Mouse (Mus musculus) layer of hippocampus, adult 9-11 months (tissue): Measurements from ENCODE around the gene Pgbd5.
A peak's percentile ranks its signal among the peaks of the same experiment; 100 is the strongest.
"Not testable (repeated sequence)": the region's sequence is repeated elsewhere in the genome, so short reads cannot be mapped to it uniquely, and the experiment has no call there.

ENCODE experiments used
- DNase-seq: peaks from one replicate; pipeline ENCODE4 v3.0.0; 2022

Pgbd5 gene

DNA sequence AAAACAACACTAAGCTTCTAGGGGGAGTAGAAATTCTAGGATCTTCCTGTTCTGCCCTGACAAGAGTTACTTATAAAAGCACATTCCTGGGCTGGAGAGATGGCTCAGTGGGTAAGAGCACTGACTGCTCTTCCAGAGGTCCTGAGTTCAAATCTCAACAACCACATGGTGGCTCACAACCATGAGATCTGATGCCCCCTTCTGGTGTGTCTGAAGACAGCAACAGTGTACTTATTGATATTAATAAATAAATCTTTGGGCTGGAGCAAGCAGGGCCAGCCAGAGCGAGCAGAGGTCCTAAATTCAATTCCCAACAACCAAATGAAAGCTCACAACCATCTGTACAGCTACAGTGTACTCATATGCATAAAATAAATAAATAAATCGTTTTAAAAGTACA, 10.7 kb downstream of the Pgbd5 start:
- not testable (repeated sequence) for DNase-seq

DNA sequence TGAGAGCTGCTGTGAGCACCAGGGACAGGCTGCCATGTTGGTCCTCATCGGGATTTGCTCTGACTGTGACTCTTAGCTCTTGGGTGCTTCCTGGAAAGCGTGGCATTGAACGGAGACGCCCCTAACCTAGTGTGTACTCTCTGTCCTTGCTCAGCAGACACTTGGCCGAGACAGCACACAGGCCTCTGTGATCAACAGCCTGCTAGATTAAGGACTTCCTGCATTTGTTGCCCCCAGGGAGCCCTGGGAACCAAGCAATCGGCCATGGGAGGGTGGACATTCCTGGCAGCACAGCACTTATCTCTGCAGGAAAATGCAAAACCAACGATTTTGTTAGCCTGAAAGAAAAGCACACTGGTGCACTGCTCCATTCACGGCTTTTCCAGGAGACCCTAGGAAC, 18.0 kb downstream of the Pgbd5 start:
- DNase-seq, result no peak

DNA sequence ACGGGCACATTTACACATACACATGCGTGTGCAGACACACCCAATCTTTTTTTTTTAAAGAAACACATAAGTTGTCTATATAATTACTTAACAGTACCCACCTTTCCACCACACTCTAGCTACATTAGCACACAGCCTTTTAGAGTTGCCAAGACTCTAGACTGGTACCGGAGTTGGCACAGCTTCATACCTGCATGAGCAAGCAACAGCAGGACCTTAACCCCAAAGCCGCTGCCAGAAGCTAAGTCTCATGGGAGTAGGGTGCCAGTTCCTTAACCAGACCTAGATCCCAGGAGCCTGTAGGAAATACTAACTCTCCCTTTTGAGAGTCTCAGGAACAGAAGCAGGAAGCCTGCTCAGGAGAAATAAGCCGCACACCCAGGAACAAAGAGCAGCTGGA, 20.5 kb downstream of the Pgbd5 start:
- no peak for DNase-seq

DNA sequence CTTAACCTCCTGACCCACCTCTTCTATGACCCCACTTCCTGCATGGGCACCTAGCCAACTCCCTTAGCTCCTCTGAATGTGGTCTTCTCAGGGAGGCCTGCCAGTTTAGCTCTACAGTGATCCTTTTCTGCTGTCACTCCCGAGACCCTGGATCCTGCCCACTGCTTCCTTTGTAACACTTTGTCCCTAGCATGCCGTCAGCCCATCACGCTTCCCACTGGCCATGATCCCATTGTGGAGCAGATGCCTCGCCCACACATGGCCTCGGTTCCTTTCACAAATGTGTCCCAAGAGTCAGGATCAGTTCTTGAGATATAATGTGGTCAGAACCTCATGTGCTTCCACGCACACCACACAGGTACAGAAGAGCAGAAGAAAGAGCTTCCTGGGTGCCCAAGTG, 21.3 kb downstream of the Pgbd5 start:
- DNase-seq, result no peak

DNA sequence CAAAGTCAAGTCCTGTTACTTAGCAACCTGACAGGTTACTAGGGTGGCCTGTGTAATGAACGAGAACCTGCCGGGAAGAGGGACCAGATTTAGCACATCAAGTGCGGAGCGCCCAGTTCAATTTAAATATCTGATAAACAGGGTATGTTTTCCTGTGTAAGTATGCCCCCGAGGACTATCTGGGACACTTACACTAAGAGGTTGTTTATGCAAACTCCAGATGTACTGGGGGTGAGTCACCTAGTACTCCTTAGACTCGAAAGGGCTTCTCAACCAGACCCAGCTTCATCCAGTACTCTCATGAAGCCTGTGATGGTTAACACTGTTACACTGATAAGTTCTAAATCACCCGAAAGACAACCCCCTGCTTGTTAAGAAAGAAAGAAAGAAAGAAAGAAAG, 22.8 kb downstream of the Pgbd5 start:
- no peak for DNase-seq

DNA sequence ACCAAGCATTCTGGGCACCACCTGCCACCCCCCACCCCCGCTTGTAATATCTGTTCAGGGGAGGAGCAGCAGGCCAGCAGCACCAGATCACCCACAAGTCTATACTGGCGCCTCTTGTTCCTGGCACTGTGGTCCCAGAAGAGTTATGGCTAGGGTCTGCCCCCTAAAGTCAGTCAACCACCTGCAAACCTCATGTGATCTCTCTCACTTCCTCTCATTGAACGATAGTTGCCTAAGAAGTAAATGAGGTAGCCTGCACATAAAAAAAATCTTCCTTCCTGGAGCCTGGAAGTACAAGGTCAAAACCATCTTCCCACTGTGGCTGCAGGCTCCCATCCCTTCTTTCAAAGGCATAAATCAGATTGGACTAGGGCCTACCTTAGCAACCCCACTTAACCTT, 23.7 kb downstream of the Pgbd5 start:
- no peak for DNase-seq

DNA sequence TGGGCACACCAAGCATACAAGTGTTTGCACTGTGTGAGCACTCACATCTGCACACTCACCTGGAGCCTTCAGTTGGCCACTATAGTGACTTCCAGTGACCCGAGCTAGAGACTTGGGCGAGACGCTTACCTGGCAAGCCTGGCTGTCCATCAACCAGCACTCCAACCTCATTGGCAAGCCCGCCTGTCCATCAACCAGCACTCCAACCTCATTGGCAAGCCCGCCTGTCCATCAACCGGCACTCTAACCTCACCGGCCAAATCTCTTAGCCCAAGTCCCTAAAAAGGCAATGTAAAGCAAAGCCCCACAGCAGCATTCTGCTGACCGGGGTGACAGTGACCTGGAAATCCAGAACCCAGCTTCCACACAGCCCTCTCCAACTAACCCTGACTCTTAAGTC, 24.5 kb downstream of the Pgbd5 start:
- DNase-seq, result no peak

DNA sequence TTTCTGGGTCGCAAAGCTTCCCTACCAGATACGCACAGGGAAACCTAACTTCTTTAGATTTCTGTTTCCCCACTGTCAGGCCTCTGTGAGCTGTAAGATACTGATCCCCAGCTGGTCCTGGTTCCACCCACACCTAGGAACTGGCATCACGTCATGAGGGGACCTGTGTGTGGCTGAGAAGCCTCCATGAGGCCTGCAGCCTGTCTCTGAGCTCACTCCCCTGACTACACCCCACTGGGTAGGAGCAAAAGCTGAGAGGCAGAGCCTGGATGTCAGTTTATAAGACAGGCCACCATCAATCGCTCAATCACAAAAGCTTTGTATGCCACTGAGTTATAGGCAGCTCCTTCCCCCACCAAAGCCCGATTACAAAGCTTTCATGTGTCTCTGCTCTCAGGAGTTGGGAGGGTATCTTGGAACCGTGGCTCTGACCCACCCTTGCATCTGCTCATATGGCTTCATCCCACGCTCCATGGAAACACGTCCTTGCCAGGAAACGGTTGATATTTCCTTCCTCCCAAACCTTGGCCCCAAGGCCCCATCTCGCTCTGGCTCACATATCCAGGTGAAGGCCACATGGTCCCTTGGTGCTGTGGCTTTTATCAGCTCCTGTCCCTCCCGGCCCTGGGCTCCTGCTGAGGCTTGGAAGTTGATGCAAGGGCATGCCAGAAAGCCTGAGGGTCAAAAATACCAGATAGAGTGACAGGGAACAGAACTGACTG, 26.1 kb downstream of the Pgbd5 start:
- DNase-seq, result peak; percentile 66

DNA sequence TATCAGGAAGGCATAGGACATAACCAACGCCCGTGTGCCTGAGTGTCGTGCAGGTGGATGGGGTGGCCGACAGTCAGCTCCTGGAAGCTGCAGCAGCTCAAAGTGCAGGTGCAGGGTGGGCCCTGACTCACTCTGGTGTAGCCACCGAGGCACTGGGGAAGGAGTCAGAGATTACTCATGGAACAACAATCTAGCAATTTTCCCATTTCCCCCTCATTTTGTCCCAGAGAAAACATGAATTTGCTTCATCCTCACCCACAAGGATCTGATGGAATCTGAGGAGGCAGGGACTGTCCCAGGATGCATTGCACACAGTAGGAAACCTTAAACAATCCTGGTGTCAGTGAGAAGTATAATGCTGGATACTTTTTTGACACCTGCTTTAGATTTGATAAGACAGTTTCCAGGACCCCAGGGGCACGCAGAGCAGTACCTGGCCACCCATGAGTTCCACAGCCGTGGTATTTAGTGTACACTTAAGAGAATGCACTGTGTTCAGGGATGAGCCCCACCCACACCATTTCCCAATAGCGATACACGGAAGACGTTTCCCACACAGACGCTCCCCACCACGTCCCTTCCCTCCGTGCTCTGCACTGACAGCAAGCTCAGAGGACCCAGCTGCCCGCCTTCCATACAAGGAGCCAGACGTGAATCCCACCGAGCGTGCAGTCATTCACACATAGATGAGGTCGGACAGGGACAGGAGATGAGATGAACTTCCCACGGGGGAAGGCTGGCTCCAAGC, 26.8 kb downstream of the Pgbd5 start:
- no peak for DNase-seq

DNA sequence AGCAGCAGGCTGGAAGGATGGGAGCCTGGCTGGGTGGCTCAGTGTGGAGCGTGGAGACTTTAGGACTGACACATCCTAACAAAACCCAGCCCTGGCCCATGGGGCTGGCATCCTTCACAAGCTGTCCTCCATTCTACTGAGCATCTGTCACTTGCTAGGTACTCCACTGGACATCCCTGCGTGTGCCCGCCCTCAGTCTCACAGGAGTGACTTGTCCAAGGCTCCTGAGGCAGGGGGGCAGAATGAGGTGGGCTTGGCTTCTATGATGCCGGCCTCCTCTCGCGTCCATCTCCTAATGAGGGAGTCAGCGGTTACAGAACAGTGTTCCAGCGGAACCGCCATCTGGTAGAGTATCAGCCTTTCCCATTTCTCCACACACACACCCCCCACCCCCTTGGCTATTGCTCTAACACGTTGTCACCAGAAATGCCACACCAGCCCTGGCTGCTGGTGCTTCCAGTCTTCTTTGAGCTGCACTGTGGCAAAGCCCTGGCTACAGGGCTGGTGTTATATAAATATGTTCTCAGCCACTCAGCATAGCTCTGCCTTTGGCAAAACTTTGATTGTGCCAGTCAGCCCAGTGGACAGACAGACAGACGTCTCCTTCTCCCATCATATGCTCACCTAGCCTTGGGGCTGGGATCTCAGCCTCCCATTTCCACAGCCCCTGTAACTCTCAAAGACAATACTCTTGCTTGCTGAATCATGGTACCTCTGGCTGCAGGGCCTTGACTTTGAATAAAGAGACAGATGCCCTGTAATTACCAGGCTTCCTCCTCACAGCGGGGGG, 34.8 kb downstream of the Pgbd5 start:
- DNase-seq, result no peak

DNA sequence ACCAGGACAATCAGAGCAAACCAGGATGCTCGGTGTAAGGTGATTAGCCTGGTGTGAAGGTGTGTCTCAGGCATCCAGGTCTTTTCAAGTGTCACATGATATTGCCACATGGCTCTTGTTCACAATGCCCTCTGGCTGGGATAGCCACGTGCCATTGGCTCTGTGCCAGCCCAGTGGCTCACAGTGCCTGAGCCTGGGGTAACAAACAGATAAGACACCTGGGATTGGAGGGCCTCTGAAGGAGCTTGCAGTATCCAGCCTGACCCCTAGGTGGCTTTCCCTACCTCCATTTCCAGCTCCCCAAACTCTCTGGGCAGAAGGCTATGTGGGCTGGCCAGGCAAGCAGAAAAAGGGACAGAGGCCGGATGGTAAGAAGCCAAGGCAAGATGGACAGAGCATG, 35.6 kb downstream of the Pgbd5 start:
- no peak for DNase-seq

DNA sequence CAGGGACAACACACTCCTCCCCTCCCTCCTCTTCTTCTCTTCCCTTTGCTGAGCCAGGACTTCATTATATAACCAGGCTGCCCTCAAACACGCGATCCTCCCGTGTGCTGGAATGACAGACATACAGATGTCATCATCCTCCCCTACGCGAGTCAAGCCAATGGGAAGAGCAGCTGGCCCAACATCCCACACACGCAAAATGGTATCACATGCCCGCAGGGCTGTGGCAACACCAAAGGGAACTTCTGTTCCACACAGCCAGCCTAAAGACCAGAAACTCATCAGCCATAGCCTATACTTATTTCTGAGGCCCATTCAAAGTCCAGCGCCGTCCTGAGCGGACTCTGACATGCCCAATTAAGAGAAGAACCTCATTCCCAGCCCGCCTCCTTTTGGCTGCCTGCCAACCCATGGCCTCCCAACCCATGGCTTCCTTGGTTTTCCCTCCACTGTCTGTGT, 40.0 kb downstream of the Pgbd5 start:
- peak; percentile 78 for DNase-seq

DNA sequence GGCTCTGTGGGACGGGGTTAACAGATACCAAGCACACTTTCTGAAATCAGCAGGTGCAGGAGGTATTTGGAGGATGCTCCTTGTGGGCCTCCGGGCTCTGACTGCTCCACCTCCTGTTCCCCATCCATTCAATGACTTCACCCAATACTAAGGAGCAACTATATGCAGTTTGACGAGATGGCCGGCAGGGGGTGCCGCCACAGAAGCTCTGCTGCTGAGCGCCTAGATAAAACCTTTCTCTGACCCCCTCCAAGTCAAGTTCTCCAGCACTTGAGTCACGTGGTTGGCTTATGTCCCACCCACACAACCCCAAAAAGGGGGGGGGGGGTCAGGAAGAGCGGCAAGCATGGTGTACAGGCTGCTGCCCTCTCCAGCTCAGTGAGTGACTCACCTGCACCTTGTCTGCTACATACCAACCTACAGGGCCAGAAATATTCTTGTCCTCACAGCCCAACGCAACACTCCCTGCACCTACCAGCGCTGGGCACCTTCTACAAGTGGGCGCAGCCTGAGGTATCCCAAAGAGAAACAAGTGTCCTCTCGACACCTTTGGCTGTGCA, 40.5 kb downstream of the Pgbd5 start:
- DNase-seq, result no peak

DNA sequence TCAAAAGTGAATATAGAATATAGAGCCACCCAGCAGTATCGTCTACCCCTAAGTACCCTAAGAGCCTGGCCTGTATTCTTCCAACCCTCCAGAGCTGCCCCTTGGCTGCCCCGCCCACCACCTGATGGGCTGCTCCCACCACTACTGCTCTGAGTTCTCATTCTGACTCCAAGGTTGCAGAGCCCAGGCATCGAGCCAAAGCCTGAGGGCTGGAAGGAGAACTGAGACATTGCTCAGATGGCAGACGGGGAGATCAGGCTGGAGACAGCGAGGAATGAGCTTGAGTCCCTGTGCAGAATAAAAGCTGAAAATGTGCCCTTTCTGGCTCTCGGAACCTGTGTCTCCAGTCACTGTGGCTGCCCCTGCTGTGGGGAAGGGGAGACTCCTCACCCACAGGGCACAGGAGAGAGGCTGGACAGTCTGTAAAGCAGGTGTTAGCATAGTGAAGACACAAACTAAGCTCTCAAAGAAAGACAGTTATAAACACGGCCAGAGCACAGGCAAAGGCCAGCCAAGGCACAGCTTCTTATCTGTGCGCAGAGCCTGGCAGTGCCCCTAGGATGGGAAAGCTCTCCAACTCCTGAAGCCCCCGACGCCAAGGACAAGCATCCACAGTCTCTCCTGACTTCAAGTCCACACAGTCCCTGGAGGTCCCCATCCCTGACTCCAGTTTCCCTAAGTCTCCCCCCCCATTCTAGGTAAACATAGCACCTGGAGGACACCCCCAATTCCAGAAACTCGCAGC, 42.0 kb downstream of the Pgbd5 start:
- DNase-seq, result peak; percentile 65

DNA sequence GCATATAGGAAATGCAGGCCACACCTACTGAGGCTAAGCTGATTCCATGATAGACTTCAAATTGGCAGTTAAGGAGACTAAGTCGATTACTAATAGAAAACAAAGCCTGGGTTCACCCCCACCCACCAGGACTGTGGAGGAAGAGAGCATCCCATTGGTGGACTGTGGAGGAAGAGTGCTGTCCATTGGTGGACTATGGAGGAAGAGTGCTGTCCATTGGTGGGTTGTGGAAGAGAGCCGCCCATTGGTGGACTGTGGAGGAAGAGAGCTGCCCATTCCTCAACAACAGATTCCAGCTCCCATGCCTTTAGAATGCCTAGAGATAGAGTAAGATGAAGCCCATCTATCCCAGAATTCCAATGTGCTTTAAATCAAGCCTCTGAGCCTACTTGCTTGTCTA, 42.9 kb downstream of the Pgbd5 start:
- no peak for DNase-seq

DNA sequence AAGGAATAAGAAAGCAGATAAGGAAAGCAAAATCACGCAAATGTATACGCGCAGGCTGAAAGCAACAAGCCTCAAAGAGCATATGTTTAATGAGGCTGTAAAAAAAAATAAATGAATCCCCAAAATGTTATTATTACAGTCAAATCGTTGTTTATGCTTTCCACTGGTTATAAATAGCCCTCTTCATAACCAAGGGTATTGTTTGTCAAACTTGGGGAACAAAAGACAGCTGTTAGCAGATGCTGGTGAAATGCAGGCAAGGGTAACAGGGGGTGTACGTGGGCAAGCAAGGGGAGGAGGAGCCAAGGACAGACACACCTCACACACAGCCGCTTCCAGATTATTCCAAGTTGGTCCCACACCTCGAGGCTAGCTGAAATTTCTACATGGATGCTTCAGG, 44.1 kb downstream of the Pgbd5 start:
- DNase-seq, result no peak

DNA sequence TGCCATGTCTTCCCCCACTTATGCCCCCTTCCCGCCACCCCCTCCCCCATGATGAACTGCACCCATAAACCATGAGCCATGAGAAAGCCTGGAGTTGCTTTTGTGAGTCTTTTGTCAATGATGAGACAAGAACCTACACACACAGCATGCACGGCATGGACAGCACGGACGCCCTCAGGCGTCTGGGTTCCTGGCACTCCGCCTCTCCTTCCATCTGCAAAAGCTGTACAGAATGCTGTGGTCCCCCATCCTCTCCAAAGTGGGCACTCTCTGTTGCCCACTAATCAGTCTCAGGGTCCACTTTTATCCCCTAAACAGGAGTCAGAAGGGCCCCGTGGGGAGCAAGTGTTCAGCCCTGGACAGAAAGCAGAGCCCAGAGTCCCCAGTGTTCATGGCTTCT, 44.5 kb downstream of the Pgbd5 start:
- no peak for DNase-seq

DNA sequence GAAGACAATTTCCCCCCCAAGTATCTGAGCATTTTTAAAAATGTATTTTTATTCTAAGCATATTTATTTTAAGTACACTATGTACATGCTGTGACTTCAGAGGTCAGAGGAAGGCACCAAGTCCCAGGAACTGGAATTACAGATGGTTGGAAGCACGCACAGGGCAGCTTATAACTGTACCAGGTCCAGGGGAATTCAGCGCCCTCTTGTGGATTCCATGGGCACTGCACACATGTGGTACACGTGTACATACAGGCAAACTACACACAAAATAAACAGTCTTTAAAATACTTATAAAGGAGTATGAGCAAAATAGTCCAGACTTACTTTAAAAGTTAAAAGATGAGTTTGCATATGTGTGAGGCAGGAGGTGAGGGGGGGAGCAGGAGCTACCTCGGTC, 45.5 kb downstream of the Pgbd5 start:
- no peak for DNase-seq

DNA sequence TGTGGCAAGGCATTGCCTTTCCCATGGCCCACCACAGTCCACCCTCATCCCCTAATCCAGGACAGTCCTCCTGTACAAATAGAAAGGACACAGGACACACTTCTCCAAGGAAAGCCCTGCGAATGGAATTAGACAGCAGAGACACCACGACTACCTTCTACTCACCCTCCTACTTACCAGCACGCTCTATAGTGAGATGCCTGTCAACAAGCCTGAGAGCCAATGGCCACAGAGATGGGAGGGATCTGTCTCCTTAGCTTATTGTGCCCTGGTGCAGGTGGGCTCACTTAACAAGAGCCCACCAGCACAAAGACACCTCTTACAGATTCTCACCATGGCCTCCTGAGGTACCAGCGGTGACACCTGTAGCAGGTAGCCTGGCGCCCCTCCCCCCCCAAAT, 46.4 kb downstream of the Pgbd5 start:
- DNase-seq, result no peak

DNA sequence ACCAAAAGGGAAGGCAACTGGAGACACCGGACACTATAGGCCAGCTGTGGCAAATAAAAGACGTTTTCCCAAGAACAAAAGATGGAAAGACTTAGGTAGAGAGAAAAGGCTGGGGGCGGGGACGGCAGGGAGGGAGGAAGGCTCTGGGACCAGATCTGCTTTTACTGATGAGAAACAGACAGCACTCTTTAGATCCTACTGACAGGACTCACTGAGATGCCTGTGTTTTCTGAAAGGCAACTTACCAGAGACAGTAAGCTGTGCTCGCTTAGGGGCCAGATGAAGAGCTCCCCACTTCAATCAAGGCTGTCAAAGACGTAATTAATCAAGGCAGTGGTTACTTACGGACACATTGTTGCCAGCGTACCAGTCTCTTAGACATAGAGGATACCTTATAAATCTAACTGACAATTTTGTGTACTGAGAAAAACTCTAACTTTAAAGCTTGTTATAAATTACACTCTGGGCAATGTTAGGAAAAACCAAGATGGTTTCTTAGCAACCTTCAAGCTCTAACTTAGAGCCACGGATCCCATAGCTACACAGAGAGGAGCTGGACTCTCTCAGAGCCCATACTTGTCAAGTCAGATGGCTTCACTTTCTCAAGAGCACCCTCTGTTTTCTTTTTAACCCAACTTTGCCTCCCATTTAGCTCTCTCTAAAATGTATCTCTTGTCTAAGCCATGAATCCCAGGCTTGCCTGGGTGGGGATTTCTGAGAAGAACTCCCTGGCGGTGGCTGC, 47.0 kb downstream of the Pgbd5 start:
- no peak for DNase-seq

DNA sequence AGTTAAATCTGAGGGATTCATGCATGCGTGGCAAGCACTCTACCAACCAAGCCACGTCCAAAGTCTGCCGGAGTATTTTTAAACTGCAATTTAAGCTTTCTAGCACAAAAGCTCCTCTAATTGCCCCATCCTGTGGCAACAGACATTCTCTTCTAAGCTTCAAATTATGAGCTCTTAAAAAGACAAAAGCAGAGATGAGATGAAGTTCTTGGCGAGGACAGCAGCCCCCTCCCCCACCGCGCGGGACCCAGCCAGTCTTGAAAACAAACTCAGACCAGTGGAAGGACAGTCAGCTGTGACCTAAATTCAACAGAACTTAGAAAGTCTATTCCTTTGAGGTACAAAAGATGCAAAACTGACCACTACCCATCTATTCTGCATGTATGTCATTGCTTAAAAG, 48.3 kb downstream of the Pgbd5 start:
- DNase-seq, result no peak

DNA sequence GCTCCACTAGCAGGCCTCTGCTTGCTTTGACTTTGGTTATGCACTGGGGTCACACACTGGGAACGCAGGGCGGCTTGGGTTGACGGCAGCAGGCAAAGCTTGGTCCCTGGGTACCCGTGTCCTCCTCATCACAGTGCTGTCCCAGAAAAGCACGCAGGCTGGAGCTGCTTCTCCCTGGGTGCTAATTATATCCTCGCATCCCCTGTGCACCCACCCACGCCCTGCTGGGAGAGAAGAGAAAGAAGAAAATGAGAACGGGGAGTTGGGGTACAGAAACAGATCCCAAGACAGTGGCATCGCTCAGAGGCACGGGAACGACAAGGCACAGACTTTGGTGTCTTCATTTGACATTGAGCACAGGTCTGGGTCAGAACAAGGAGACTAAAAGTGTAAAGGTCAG, 50.0 kb downstream of the Pgbd5 start:
- peak; percentile 91 for DNase-seq
